Mouse (Mus musculus): Measurements from ENCODE around the gene Gm45808.
"Not testable (repeated sequence)": the region's sequence is repeated elsewhere in the genome, so short reads cannot be mapped to it uniquely, and the experiment has no call there.

The Gm45808 gene

GRCm38 (mm10) chr7:45467090-45467670 is 19.4 kb downstream of the Gm45808 start:
- DNase-seq, result no peak

DNA sequence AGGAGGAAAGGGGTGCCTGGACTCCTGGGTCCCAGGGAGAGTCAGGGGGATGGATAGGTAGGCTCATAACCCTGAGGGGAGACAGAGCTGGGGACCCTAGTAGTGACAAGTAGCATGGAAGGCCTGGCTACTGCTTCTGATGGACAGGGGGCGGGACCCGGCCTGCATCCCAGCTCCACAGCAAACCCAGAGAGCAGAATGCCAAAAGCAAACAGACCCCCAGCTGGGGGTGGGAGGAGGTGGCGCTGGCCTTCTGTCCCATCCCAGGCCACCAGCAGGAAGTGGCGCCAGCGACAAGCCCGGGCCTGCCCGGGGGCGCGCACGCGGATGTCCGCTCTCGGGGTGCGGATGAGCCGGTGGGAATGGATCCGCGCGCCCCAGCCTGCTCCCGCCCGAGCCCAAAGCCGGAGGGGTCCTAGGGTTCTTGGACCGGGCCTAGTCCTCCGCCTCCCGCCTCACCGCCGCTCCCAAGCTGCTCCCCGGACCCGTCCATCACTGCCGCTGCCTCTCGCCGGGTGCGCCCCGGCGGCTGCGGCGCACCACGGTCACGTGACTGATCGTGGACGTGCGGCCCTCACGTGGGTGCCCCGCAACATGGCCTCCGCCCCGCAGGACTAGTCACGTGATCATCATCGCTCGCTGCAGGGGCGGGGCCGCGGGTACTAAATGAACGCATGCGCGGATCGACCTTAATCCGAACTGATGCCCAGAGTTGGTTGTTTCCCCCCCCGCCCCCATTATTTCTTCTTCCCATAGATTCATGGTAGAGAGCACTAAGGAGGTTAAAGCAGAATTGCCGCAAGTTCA is 20.1 kb downstream of the Gm45808 start, which contains the start of gene Bax:
TSS of gene Bax (minus strand) at position 616 of the 807 bp plus-strand sequence.
- peak; percentile 97 for DNase-seq

DNA sequence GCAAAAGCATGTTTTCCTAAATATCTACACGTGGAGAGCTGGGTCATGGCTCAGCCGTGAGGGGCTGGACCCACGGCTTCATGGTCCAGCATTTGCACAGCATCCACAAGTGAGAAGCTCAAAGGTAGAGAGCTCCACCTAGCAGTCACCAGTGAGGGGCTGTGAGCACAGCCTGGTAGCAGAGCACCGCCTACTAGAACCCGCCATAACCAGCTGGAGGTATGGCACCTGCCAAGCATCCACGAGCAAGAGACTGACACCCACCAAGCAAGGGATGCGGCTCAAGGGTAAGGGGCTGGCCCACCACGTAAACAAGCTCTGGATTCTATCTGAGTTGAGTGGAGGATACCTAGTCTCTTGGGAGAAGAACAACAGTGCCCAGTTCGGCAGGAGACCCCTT is 21.1 kb downstream of the Gm45808 start:
- DNase-seq, result no peak

DNA sequence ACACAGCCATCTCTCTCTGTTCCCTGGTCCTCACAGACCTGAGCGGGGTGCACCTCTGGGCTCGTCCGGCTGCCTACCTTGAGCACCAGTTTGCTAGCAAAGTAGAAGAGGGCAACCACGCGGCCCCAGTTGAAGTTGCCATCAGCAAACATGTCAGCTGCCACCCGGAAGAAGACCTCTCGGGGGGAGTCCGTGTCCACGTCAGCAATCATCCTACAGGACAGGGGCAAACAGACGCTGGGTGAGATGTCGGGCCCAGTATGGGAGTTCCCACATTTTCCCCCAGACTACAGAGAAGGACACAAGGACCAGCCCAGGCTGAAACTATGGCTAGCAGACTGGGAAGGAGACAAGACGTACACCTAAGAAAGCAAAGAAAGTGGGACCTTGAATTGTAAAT is 21.5 kb downstream of the Gm45808 start:
- no peak for DNase-seq

DNA sequence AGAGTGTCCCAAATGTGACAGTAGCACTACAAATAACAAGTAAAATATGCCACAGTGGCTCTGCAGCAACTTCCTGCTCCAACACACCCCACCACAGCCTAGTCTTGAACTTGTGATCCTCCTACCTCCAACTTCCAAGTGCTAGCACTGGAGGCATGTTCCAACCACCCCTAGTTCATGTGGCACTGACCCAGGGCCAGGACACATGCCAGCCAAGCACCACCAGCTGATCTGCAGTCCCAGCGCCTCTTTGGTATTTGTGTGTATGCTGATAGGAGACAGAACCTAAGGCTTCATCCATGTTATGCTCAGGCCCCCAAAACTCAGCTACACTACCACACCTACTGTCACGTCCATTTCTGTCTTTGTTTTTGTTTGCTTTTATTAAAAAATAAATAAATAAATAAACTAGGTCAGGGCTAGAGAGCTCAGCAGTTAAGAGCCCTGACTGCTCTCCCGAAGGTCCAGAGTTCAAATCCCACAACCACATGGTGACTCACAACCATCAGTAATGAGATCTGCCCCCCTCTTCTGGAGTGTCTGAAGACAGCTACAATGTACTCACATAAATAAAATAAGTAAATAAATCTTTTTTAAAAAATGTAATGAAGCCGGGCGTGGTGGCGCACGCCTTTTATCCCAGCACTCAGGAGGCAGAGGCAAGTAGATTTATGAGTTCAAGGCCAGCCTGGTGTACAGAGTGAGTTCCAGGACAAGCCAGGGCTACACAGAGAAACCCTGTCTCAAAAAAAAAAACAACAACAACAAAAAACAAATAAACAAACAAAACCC is 22.4 kb downstream of the Gm45808 start:
- DNase-seq, result no peak

DNA sequence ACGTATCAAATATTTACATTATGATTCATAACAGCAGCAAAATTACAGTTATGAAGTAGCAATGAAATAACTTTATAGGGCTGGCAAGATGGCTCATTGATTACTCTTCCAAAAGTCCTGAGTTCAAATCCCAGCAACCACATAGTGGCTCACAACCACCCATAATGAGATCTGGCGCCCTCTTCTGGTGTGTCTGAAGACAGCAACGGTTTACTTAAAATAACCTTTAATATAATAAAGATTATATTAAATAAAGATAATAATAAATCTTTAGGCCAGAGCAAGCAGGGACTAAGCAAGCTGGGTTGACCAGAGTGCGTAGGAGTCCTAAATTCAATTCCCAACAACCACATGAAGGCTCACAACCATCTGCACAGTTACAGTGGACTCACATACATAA is 23.7 kb downstream of the Gm45808 start:
- not testable (repeated sequence) for DNase-seq

- DNase-seq, result no peak
Observed at GRCm38 (mm10) chr7:45462325-45462724, 24.3 kb downstream of the Gm45808 start.

DNA sequence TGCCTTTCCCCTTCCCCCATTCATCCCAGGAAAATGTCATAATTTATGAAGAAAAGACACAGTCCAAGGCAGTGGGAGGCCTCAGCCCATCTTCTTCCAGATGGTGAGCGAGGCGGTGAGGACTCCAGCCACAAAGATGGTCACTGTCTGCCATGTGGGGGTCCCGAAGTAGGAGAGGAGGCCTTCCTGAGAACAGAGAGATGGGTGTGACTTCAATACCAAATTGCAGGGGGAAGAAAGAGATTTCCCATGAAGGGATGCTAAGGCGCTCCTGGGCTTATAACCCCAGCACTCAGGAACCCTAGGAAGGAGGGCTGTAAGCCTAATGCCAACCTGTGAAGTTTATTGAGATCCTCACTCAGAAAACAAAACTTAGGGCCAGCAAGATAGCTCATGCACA is 24.8 kb downstream of the Gm45808 start:
- no peak for DNase-seq

GRCm38 (mm10) chr7:45461326-45461725 is 25.3 kb downstream of the Gm45808 start:
- no peak for DNase-seq

- peak; percentile 57 for DNase-seq
Observed at GRCm38 (mm10) chr7:45460860-45461314, 25.7 kb downstream of the Gm45808 start.

DNA sequence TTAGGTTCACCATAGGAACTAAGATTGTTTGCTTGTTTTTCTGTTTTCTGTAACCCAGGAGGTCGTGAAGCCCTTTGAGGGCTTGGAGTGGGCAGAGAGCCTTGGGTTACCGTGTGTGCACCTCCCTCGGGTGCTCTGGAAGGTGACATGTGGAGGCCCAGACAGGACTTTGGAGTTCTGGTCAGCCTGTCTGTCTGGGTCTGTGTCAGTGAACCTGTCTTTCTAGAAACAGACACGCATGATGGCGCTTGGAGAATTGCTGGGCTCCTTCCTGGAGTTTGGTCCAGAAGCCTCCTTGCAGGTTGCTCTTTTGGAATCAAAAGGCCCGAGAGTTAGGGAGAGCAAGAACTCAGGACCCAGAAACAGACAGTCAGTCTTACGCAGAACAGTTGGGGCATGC is 26.2 kb downstream of the Gm45808 start:
- DNase-seq, result no peak

GRCm38 (mm10) chr7:45459564-45460140 is 27.0 kb downstream of the Gm45808 start, which contains the start of gene Ftl1:
Ftl1 (minus strand) TSS chr7:45459884.
- peak; percentile 95 for DNase-seq

- peak; percentile 89 for DNase-seq
Observed at GRCm38 (mm10) chr7:45458748-45459563, 27.7 kb downstream of the Gm45808 start.

- DNase-seq, result no peak
Observed at GRCm38 (mm10) chr7:45457204-45458060, 29.2 kb downstream of the Gm45808 start.

GRCm38 (mm10) chr7:45456721-45457203 is 29.8 kb downstream of the Gm45808 start:
- no peak for DNase-seq

DNA sequence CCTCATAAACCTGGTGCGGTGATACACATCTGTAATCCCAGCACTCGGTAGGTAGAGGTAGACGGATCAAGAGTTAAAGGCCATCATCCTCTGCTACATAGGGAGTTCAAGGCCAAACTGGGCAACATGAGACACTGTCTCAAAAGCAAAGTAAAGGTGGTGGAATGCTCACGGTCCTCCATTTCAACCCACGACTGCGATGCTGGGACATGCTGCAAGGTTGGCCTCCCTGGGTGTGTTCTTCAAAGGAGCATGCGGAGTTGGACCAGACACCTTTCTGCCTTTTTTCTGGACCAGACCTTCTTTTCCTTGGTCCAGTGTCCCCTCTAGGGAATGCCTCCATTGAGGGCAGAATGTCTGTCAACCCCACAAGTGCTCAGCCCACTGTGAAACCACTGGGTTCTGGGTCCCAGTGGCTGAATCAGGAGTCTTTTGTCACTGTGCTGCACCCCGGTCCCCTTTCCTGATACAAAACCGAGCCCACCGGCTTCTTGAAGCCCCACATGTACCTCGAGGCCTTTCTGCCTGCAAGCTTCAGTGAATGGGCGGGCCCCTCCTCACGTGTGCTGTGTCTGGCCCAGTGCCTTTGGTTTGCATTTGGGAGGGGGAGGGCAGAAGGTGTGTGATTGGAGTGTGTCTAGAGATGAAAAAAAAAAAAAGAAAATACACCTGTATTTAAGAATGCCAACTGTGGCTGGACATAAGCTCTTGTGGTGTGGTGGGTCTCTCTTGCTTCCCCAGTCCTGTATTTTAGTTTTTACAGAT is 30.5 kb downstream of the Gm45808 start:
- DNase-seq, result no peak

DNA sequence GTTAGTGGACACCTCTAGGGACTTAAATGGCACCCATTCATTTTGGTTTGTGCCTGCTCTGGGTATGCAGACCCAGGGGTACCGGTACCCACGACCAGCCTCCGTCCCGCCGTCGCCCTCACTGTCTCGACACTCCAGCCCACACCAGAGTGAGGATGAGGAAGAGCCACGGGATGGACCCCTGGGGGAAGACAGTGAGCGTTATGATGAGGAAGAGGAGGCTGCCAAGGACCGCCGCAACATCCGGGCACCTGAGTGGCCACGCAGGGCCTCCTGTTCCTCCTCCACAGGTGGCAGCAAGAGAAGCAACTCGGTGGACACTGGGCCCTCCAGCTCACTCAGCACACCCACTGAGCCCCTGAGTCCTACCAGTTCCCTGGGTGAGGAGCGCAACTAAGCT is 31.6 kb downstream of the Gm45808 start:
- DNase-seq, result no peak

- peak; percentile 89 for DNase-seq
Observed at GRCm38 (mm10) chr7:45451344-45451982, 35.1 kb downstream of the Gm45808 start.

- DNase-seq, result no peak
Observed at GRCm38 (mm10) chr7:45449974-45450373, 36.6 kb downstream of the Gm45808 start.
